Mouse (Mus musculus): Measurements from ENCODE around the gene Slc5a6. TPM values are rescaled to one million over a fixed set of nuclear protein-coding genes. Genes with fewer than 3 reads are reported as not detected.

The Slc5a6 gene
- 6.1 and 8.2 TPM in 2 replicates for polyA plus RNA-seq (2015; fragmentation: Nextera tagmentation; extraction: Ambion mirVana)

GRCm38 (mm10) chr5:31048763-31049641 is at the start of gene Slc5a6:
Gene Slc5a6 (minus strand): TSS chr5:31048924.
- Histone ChIP-seq H3K4me3 (ENCODE audit: low read length) (peak within 1 kb of the TSS; percentile 86), H3K36me3 (ENCODE audit: control insufficient read depth, insufficient read depth, low read length) (peaks cover 7% of the 10 kb centered on the region), H3K9ac (ENCODE audit: low read length) (peak within 1 kb of the TSS; percentile 96), H3K9me3 (ENCODE audit: control insufficient read depth, low read length) (no peaks in the 10 kb centered on the region), H3K4me2 (ENCODE audit: low read depth, low read length) (peak within 1 kb of the TSS; percentile 88), H3K27me3 (ENCODE audit: control insufficient read depth, insufficient read depth, low read depth, low read length) (no peaks in the 10 kb centered on the region), H3K27ac (ENCODE audit: low read length) (peak within 1 kb of the TSS; percentile 99), H3K4me1 (replicated peaks; ENCODE audit: control insufficient read depth, insufficient read depth, low read length) (peaks cover 12% of the 10 kb centered on the region; the same call in 1 of the 2 replicates)
- WGBS: under 1% methylated on average over 23 of the region's 23 CpGs
- peak; percentile 48 for ATAC-seq (ENCODE audit: low read depth)

DNA sequence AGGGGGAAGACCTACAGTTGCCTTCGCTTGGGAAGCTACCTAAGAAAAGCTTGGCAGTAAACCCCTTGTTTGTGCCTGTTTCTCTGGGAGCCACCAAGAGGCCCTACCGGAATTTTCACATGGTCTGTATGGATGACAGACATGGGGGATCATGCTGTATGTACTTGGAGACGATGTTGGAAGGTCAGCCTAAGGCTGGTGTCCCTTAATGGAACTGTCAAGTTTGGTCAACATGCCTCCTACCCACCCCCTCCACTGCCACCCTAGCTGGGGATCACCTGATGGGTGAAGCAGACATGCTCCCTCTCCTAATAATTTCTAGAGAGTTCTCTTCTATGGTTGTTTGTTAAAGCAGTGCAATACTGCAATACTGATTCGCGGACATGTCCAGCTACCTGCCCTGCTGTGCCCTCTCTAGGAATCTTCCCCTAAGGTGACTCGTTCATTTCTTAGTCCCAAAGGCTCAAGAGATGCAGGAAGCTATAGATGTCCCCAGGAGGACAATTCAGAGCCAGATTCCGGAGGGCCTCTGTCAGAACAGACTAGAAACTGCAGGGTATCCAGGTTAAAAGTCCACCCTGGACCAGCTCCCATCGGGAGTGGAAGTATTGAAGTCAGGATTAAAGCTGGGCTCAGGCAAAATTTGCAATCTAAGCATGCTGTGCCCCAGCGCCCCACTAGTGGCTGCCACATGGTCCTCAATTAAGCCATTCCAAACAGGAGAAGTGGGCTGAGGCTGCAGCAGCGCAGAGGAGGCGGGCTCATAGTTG is 47.2 kb upstream of the Slc5a6 start:
- WGBS: 31% methylated on average over 11 of the region's 11 CpGs
- peaks cover 65% of the 10 kb centered on the region for H3K27me3 ChIP-seq (ENCODE audit: control insufficient read depth, insufficient read depth, low read depth, low read length)
- peak overlapping the region; percentile 29 for H3K4me3 ChIP-seq (ENCODE audit: low read length)
- peak overlapping the region; percentile 5; the same call in 1 of the 2 replicates for H3K9ac ChIP-seq (ENCODE audit: low read length)
- peak overlapping the region; percentile 45 for H3K4me2 ChIP-seq (ENCODE audit: low read depth, low read length)
- peaks cover 21% of the 10 kb centered on the region for H3K4me1 ChIP-seq (replicated peaks; ENCODE audit: control insufficient read depth, insufficient read depth, low read length)
- no peaks in the 10 kb centered on the region for H3K36me3 ChIP-seq (ENCODE audit: control insufficient read depth, insufficient read depth, low read length)
- no peaks in the 10 kb centered on the region for H3K9me3 ChIP-seq (ENCODE audit: control insufficient read depth, low read length)
- H3K27ac ChIP-seq (ENCODE audit: low read length): no peak overlapping the region
- no peak for ATAC-seq (ENCODE audit: low read depth)

DNA sequence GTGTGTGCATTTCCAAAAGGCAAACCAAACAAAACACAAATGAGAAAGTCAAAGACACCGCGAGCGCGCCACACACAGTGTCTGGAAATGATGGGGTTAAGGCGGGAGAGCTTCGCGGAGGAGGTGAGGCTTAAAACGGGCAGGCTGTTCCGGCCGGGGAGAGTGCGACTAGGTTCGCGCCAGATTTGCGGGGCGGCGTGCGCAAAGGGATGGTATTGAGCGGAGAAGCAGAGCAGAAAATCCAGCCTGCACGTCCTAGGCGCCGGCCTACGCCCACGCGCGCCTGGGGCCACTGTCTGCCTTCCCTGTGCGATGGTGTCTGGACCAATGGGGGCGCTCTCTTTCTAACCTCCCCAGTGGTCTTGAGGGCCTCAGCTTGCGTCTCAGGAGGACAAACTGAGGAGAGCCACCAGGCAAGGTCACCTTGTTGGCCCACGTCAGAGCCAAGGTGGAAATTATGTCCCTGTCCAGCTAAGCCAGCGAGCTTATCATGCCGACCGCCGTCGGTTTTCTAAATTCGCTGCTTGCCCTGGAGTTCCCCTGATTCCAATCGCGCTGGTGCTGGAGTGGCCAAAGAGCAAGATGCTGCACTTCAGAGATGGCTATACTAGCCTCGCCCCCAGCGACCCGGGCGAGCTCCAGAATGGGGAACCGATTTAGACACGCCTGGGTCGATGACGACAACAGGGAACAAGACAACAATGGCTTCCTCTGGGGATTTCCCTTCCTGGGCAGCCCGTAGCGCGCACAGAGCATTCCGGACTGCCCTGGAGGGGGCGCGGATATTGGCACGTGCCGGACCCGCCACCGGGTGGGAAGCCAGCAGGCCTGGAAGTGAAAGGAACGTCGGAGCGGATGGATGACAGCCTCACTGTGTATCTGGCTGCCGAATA is 46.3 kb upstream of the Slc5a6 start:
- Histone ChIP-seq H3K27ac (ENCODE audit: low read length) (no peak overlapping the region), H3K4me3 (ENCODE audit: low read length) (peak overlapping the region; percentile 29), H3K4me1 (replicated peaks; ENCODE audit: control insufficient read depth, insufficient read depth, low read length) (peaks cover 21% of the 10 kb centered on the region), H3K4me2 (ENCODE audit: low read depth, low read length) (peak overlapping the region; percentile 45), H3K27me3 (ENCODE audit: control insufficient read depth, insufficient read depth, low read depth, low read length) (peaks cover 73% of the 10 kb centered on the region), H3K9ac (ENCODE audit: low read length) (peak overlapping the region; percentile 5; the same call in 1 of the 2 replicates), H3K9me3 (ENCODE audit: control insufficient read depth, low read length) (no peaks in the 10 kb centered on the region), H3K36me3 (ENCODE audit: control insufficient read depth, insufficient read depth, low read length) (no peaks in the 10 kb centered on the region)
- peak; percentile 77 for ATAC-seq (ENCODE audit: low read depth)
- WGBS: under 1% methylated on average over 59 of the region's 59 CpGs

DNA sequence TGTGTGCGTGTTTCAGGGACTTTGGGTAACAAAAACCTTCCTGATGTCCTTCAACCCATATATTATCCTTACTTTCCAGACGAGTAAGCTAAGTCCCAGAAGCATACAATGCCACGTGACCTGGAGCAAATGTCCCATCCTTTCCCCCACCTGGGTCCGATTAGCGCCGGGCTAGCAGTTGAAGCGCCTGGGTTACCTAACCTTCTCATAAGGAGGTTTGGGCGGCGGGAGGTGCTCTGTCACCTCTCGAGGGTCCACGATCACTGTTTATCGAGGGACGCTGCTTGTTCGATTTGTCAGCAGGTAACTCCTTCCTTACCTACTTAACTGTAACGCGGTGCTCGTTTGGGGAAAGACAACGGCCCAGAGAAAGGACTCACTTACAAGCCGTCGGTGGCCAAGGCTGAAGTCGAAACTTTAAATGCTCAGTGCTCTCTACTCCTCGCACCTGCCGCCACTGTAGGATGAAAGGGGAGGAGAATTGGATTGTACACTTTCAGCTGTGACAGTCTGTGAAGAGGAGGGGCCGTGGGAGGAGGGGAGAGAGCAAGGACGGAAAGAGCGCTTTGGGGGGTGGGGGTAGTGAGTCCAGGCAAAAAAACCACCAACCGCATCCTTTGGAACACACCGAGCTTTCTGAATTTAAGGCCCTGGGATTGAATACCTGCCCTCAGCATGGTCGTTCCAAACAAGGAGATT is 45.5 kb upstream of the Slc5a6 start:
- 3% methylated on average over 29 of the region's 29 CpGs for WGBS
- peaks cover 78% of the 10 kb centered on the region for H3K27me3 ChIP-seq (ENCODE audit: control insufficient read depth, insufficient read depth, low read depth, low read length)
- H3K4me1 ChIP-seq (replicated peaks; ENCODE audit: control insufficient read depth, insufficient read depth, low read length): peaks cover 21% of the 10 kb centered on the region
- peak overlapping the region; percentile 45 for H3K4me2 ChIP-seq (ENCODE audit: low read depth, low read length)
- ATAC-seq (ENCODE audit: low read depth): no peak
- H3K27ac ChIP-seq (ENCODE audit: low read length): no peak overlapping the region
- peak overlapping the region; percentile 29 for H3K4me3 ChIP-seq (ENCODE audit: low read length)
- no peaks in the 10 kb centered on the region for H3K36me3 ChIP-seq (ENCODE audit: control insufficient read depth, insufficient read depth, low read length)
- no peaks in the 10 kb centered on the region for H3K9me3 ChIP-seq (ENCODE audit: control insufficient read depth, low read length)
- no peak overlapping the region for H3K9ac ChIP-seq (ENCODE audit: low read length)

GRCm38 (mm10) chr5:31093151-31094041 is 44.7 kb upstream of the Slc5a6 start:
- peak overlapping the region; percentile 62 for H3K4me2 ChIP-seq (ENCODE audit: low read depth, low read length)
- no peak overlapping the region for H3K27ac ChIP-seq (ENCODE audit: low read length)
- H3K4me1 ChIP-seq (replicated peaks; ENCODE audit: control insufficient read depth, insufficient read depth, low read length): peaks cover 21% of the 10 kb centered on the region
- WGBS: under 1% methylated on average over 42 of the region's 54 CpGs
- peak; percentile 53; the same call in 1 of the 2 replicates for ATAC-seq (ENCODE audit: low read depth)
- peak overlapping the region; percentile 49 for H3K9ac ChIP-seq (ENCODE audit: low read length)
- peaks cover 83% of the 10 kb centered on the region for H3K27me3 ChIP-seq (ENCODE audit: control insufficient read depth, insufficient read depth, low read depth, low read length)
- H3K36me3 ChIP-seq (ENCODE audit: control insufficient read depth, insufficient read depth, low read length): no peaks in the 10 kb centered on the region
- no peaks in the 10 kb centered on the region for H3K9me3 ChIP-seq (ENCODE audit: control insufficient read depth, low read length)
- H3K4me3 ChIP-seq (ENCODE audit: low read length): peak overlapping the region; percentile 49

DNA sequence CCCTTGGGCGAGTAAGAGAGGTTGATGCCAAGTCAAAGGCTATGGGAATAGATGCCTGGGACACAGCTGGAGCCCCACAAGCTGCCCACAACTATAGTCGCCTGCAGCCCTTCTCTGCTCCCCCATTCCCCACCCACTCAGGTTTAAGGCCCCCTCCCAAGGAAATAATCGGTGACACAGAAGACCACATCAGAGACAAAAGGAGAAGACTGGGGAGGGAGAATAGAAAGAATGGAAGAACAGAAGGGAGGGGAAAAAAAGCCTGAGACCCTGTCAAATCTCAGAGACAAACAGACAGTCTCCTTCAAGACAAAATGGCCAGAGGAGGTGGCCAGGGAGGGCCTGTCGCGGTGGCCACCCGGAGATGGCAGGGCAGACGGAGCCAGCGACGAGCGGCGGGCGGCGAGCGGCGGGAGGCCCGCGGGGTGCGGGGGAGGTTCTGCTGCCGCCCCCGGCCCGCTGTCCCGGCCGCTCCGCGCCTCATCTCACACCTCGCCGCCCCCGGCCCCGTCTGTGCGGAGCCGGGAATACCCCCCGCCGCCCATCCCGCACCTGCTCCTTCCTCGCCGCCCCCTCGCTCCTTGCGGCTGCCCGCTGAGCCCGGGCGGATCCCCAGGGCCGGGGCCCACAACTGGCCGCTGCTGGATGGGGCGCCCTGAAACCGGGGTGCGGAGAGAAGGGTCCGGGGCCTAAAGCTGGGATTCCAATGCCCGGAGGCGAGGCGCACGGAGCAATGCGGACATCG is 43.7 kb upstream of the Slc5a6 start:
- 1% methylated on average over 50 of the region's 53 CpGs for WGBS
- Histone ChIP-seq H3K4me3 (ENCODE audit: low read length) (peak overlapping the region; percentile 49), H3K4me1 (replicated peaks; ENCODE audit: control insufficient read depth, insufficient read depth, low read length) (peaks cover 21% of the 10 kb centered on the region), H3K9ac (ENCODE audit: low read length) (peak overlapping the region; percentile 49), H3K4me2 (ENCODE audit: low read depth, low read length) (peak overlapping the region; percentile 62), H3K9me3 (ENCODE audit: control insufficient read depth, low read length) (no peaks in the 10 kb centered on the region), H3K27ac (ENCODE audit: low read length) (no peak overlapping the region), H3K36me3 (ENCODE audit: control insufficient read depth, insufficient read depth, low read length) (no peaks in the 10 kb centered on the region), H3K27me3 (ENCODE audit: control insufficient read depth, insufficient read depth, low read depth, low read length) (peaks cover 82% of the 10 kb centered on the region)
- ATAC-seq (ENCODE audit: low read depth): no peak

DNA sequence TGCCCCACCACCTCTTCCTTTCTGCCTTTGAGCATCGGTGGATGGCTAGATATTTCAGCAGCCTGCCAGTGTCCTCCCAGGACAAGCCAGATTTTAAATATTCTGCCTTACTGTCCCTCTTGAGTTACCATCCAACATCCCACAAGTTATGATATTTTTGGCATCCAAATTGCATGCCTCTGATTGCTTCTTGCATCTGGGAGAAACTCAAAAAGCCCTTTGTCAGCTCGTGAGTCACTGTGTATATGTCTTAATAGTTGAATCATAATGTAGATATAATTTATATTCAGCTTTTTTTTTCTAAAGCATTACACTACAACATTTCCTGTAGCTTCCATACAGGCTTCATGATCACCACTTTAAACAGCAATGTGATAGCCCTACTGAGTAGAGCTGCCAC is 38.4 kb upstream of the Slc5a6 start:
- no peaks in the 10 kb centered on the region for H3K36me3 ChIP-seq (ENCODE audit: control insufficient read depth, insufficient read depth, low read length)

More for the DNA sequence above, 38.4 kb upstream of the Slc5a6 start:
- Histone ChIP-seq H3K9ac (ENCODE audit: low read length) (no peak overlapping the region), H3K27ac (ENCODE audit: low read length) (no peak overlapping the region), H3K4me1 (replicated peaks; ENCODE audit: control insufficient read depth, insufficient read depth, low read length) (no peaks in the 10 kb centered on the region; the same call in 1 of the 2 replicates), H3K4me3 (ENCODE audit: low read length) (no peak overlapping the region), H3K4me2 (ENCODE audit: low read depth, low read length) (no peak overlapping the region), H3K9me3 (ENCODE audit: control insufficient read depth, low read length) (no peaks in the 10 kb centered on the region), H3K27me3 (ENCODE audit: control insufficient read depth, insufficient read depth, low read depth, low read length) (peaks cover 33% of the 10 kb centered on the region)
- 54% methylated on average over 2 of the region's 2 CpGs for WGBS
- no peak for ATAC-seq (ENCODE audit: low read depth)
